Mouse (Mus musculus) midbrain, embryonic 16.5 days (tissue): Measurements from ENCODE around the gene Spata17. TPM values are rescaled to one million over a fixed set of nuclear protein-coding genes. Genes with fewer than 3 reads are reported as not detected.

Experiments
- ATAC-seq: fragments of 200-750 bp; cut with Nextera tagmentation; 2 replicates; pipeline ENCODE4 v1.8.0; 2017; ENCODE audit warnings: moderate TSS enrichment
- H3K27ac ChIP-seq: fragments of 300-500 bp; sonication (generic); 2 replicates; pipeline ENCODE4 v1.5.1; 2014; ENCODE audit warnings: mild to moderate bottlenecking, low read length, mixed read lengths
- H3K27me3 ChIP-seq: fragments of 300-500 bp; sonication (generic); 2 replicates; pipeline ENCODE4 v1.6.1; 2014; ENCODE audit warnings: low read depth, low read length, mixed read lengths; ENCODE audit not compliant: control insufficient read depth, insufficient read depth
- H3K36me3 ChIP-seq: fragments of 300-500 bp; sonication (generic); 2 replicates; pipeline ENCODE4 v1.6.1; 2014; ENCODE audit warnings: mild to moderate bottlenecking, low read length, moderate library complexity, mixed read lengths; ENCODE audit not compliant: control insufficient read depth, insufficient read depth
- H3K4me1 ChIP-seq: fragments of 300-500 bp; sonication (generic); 2 replicates; pipeline ENCODE4 v1.6.1; 2014; ENCODE audit warnings: mild to moderate bottlenecking, low read length, mixed read lengths; ENCODE audit not compliant: control insufficient read depth, insufficient read depth
- H3K4me2 ChIP-seq: fragments of 300-500 bp; sonication (generic); 2 replicates; pipeline ENCODE4 v1.6.1; 2014; ENCODE audit warnings: mild to moderate bottlenecking, low read length, mixed read lengths
- H3K4me3 ChIP-seq: fragments of 300-500 bp; sonication (generic); 2 replicates; pipeline ENCODE4 v1.5.1; 2014; ENCODE audit warnings: low read depth, mild to moderate bottlenecking, low read length, moderate library complexity, mixed read lengths
- H3K9ac ChIP-seq: fragments of 300-500 bp; sonication (generic); 2 replicates; pipeline ENCODE4 v1.6.1; 2014; ENCODE audit warnings: low read depth, low read length, mixed read lengths
- H3K9me3 ChIP-seq: fragments of 300-500 bp; sonication (generic); replicated peaks from 2 replicates; pipeline ENCODE4 v1.6.1; 2014; ENCODE audit warnings: mild to moderate bottlenecking, low read length, mixed read lengths; ENCODE audit not compliant: control insufficient read depth, poor library complexity, severe bottlenecking
- WGBS: fragments of 180-500 bp; shearing (Covaris S2); extraction: QIAGEN DNeasy Blood & Tissue Kit; methylation state at CpG from one replicate; pipeline ENCODE4 v1.1.7; 2014; 5-methylcytosine and 5-hydroxymethylcytosine counted together
- polyA plus RNA-seq: library from polyadenylated mRNA; unstranded; fragments of >200 nt; fragmentation: Nextera tagmentation; extraction: Ambion mirVana; gene quantifications from 2 replicates; pipeline ENCODE4 v1.2.1, GENCODE M21; 2015

Gene Spata17
- polyA plus RNA-seq, 1 experiment from 2014 or later = 2.4 TPM

DNA sequence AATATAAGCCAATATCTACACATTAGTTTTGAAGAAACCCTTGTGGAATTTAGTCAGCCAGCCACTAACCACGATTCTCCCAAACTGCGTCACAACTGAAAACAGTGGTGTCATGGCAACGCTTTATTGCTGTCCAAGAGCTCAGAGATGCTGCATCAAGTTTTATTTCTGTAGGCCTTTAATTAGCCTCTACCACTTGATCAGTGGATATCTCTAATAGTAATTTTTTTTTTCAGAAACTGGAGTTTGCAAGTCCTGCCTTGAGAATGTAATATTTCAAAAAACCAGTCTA is 138.3 kb downstream of the Spata17 start:
- WGBS = 29% methylated on average over 3 of the region's 3 CpGs
- Histone ChIP-seq H3K27ac (no peak overlapping the region), H3K9ac (no peak overlapping the region), H3K27me3 (no peaks in the 10 kb centered on the region), H3K4me3 (no peak overlapping the region), H3K36me3 (no peaks in the 10 kb centered on the region), H3K9me3 (peaks cover 2% of the 10 kb centered on the region; the same call in 1 of the 2 replicates), H3K4me1 (no peaks in the 10 kb centered on the region), H3K4me2 (no peak overlapping the region)
- ATAC-seq = no peak

DNA sequence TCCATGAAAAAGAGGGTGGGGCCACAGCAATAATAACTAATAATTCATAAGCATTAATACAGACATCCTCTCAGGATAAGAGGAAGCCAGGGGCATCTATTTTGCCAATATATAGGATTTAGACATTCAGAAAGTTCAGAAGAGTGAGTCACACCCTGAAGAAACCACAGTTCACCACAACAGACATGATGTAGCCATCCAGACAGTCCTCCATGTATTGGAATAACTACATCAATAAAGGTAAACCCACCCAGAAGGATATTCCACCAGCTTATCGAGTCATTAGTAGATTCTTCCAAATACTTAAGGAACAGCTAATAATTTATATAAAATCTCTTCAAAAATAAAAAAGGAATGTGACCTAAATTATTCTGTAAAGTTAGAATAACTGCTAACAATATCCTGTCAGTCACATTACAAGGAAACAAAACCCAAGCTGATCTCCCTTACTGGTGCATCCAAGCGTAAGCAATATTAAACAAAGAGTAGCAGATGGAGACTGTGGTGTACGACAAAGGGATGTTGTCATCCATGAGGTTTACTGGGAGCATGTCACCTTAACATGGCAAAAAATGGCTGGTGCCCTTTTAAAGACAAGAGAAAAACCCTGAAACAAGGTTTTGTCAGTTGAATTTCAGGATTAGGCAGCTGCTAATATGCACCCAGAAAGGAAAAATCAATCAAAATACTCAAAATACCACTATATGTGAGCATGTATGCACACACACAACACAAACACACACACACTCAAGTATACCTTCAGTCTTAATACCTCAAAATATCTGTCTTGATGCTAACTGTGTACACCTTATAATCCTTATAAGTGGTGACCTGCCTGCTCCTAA is 138.8 kb downstream of the Spata17 start:
- Histone ChIP-seq H3K4me3 (no peak overlapping the region), H3K4me1 (no peaks in the 10 kb centered on the region), H3K27ac (no peak overlapping the region), H3K36me3 (no peaks in the 10 kb centered on the region), H3K9ac (no peak overlapping the region), H3K4me2 (no peak overlapping the region), H3K9me3 (peaks cover 2% of the 10 kb centered on the region; the same call in 1 of the 2 replicates), H3K27me3 (no peaks in the 10 kb centered on the region)
- ATAC-seq = no peak
- 50% methylated on average over 3 of the region's 3 CpGs for WGBS

DNA sequence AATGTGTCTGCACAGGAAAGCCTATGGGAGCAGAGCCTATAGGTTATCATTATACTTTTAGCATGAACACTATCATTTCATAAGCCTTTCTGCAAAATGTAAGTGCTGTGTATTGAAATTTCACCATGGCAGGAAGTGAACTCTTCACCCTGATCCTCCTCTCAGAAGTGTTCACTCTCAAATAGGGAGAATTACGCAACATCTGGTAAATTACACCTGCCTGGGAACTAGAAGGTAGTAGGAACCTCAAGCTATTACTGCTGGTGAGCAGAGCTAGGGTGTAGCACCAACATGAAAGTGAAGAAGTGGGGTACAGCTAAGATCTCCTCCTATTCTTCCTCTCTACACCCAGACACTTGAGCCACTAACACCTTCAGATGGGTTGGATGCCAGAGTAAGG is 155.4 kb downstream of the Spata17 start:
- WGBS = 94% methylated on average over 1 of the region's 1 CpGs
- no peaks in the 10 kb centered on the region for H3K27me3 ChIP-seq
- H3K9ac ChIP-seq = no peak overlapping the region
- ATAC-seq = no peak
- no peak overlapping the region for H3K27ac ChIP-seq
- H3K4me3 ChIP-seq = no peak overlapping the region
- H3K36me3 ChIP-seq = no peaks in the 10 kb centered on the region
- no peaks in the 10 kb centered on the region for H3K4me1 ChIP-seq
- no peaks in the 10 kb centered on the region for H3K9me3 ChIP-seq
- H3K4me2 ChIP-seq = no peak overlapping the region

DNA sequence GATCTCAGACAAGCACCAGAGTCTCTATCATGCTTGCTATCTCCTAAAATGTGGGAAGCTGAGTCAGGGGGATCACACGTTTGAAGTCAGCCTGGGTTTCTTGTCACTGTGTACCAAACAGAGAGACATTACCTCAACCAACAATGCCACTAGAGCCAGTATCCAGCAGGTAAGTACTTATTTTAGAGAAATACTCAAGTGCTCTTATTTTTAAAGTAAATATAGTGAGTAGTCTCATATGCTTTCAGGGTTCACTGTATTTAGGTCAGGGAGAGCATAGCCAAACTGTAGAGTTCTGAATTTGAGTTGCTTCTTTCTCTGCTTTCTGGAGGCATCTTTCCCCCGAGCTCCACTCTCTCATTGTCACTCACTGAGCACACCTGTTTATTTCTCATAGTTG is 160.9 kb downstream of the Spata17 start:
- 86% methylated on average over 2 of the region's 2 CpGs for WGBS
- no peaks in the 10 kb centered on the region for H3K9me3 ChIP-seq
- no peak overlapping the region for H3K4me3 ChIP-seq
- no peak overlapping the region for H3K4me2 ChIP-seq
- H3K36me3 ChIP-seq = no peaks in the 10 kb centered on the region
- no peak for ATAC-seq
- H3K27ac ChIP-seq = no peak overlapping the region
- no peaks in the 10 kb centered on the region for H3K27me3 ChIP-seq
- H3K4me1 ChIP-seq = no peaks in the 10 kb centered on the region
- H3K9ac ChIP-seq = no peak overlapping the region

DNA sequence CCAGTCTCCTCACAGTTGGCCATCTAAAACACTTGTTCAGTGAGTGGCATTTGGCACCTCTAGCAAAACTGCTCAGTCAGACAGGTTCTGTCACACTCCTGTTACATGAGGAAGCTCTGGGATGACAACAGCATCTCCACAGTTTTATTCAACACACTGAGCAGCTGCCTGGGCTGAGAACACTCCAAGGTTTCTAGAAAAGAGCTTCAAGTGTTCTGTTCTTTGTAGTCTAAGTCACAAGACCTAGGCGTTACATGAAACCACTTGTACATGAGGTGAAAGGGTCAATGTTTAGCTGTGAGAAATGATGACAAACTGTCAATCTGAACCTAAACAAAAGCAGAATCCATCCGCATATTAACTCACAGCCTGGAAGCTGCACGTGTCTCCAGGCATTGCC is 161.4 kb downstream of the Spata17 start:
- no peaks in the 10 kb centered on the region for H3K9me3 ChIP-seq
- H3K27ac ChIP-seq = no peak overlapping the region
- H3K27me3 ChIP-seq = no peaks in the 10 kb centered on the region
- H3K4me1 ChIP-seq = no peaks in the 10 kb centered on the region
- H3K4me2 ChIP-seq = no peak overlapping the region
- WGBS = 89% methylated on average over 3 of the region's 3 CpGs
- H3K9ac ChIP-seq = no peak overlapping the region
- ATAC-seq = no peak
- H3K36me3 ChIP-seq = no peaks in the 10 kb centered on the region
- no peak overlapping the region for H3K4me3 ChIP-seq

DNA sequence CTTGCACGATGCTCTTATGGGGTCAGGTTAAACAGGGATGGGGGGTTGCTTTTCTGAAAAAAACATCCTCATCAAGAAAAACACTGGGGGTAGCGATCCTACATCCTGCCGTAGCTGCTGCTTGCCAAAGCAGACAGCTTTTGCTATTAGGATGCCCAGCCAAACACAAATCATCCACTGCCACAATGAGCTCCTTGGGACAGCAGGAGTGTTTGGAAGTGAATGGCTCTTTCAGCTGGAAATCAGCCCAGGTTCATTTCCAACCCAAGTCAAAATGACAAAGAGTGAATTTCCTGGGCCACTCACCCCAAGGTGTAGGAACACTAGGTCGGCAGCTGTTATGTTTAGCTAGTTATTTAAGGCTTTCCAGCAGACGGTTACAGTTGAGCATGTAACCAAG is 162.7 kb downstream of the Spata17 start:
- H3K4me2 ChIP-seq = no peak overlapping the region
- no peak overlapping the region for H3K27ac ChIP-seq
- no peak for ATAC-seq
- no peak overlapping the region for H3K4me3 ChIP-seq
- no peak overlapping the region for H3K9ac ChIP-seq
- WGBS = 62% methylated on average over 5 of the region's 5 CpGs
- H3K36me3 ChIP-seq = no peaks in the 10 kb centered on the region
- no peaks in the 10 kb centered on the region for H3K27me3 ChIP-seq
- H3K4me1 ChIP-seq = no peaks in the 10 kb centered on the region
- no peaks in the 10 kb centered on the region for H3K9me3 ChIP-seq

DNA sequence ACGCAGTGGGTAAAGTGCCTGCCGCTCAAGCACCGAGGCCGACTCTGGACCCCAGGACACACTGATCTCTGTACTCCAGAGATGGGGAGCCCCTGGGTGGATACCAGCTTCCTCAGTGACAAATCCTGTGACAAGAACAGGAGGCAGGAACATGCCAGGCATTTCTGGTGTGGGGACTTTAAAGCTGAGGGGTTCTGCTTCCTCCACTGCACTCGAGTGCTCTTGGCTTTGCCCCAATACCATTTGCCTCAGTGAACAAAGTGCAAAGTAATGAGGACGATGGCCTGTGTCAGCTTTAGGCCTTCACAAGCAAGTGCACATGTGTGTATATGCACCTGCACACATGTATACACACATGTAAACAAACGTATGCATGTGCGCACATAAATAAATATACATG is 164.0 kb downstream of the Spata17 start:
- Histone ChIP-seq H3K36me3 (no peaks in the 10 kb centered on the region), H3K9me3 (no peaks in the 10 kb centered on the region), H3K4me2 (no peak overlapping the region), H3K4me1 (no peaks in the 10 kb centered on the region), H3K4me3 (no peak overlapping the region), H3K27me3 (no peaks in the 10 kb centered on the region), H3K27ac (no peak overlapping the region), H3K9ac (no peak overlapping the region)
- WGBS = 92% methylated on average over 8 of the region's 8 CpGs
- ATAC-seq = no peak

DNA sequence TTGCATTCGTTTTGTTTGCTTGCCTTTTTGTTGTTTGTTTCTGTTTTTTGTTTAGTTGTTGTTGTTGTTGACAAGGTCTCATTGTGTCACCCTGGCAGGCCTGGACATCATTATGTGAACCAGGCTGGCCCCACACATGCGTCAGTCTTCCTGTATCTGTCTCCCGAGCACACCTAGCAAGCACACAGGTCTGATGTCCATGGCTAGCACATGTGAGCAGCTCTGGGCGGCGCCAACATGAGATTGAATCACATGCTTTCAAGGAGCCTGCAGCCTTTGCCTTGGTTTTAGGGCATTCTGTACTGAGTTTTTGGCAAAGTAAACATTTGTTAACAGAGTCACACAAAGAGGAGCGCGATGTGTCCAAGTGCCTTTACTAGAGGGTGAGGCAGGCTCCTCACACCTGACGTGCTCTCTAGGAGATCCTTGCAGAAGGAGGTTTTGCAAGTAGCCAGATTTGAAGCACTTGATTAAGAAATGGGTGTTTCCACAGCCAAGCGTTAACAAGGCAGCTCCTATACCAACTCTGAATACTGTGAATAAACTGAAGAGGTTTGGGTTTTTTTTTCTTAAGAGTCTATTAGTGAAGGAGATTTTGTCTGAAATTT is 166.5 kb downstream of the Spata17 start:
- Histone ChIP-seq H3K4me2 (no peak overlapping the region), H3K9me3 (no peaks in the 10 kb centered on the region), H3K9ac (no peak overlapping the region), H3K4me3 (no peak overlapping the region), H3K36me3 (no peaks in the 10 kb centered on the region), H3K4me1 (no peaks in the 10 kb centered on the region), H3K27me3 (no peaks in the 10 kb centered on the region), H3K27ac (no peak overlapping the region)
- no peak for ATAC-seq
- WGBS = 94% methylated on average over 9 of the region's 9 CpGs

DNA sequence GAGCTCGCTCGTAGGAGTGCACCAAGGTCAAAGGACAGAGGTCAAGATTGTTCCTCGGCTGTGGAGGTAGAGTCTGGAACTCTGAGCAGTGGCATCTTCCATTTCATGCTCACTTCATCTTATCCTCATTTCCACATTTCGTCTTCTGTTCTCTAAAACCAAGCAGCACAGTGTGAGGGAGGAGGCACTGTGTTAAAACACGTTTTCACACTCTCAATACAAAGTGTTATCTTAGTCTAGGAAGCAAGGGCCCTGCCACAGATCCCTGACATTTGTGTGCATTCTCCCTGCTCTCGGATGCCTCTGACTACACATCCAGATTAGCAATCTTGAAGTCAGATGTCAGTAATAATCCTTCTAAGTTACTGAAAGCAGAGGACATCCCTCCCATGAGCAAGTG is 170.5 kb downstream of the Spata17 start:
- Histone ChIP-seq H3K27me3 (no peaks in the 10 kb centered on the region), H3K27ac (no peak overlapping the region), H3K4me2 (no peak overlapping the region), H3K9ac (no peak overlapping the region), H3K9me3 (no peaks in the 10 kb centered on the region), H3K36me3 (no peaks in the 10 kb centered on the region), H3K4me3 (no peak overlapping the region), H3K4me1 (no peaks in the 10 kb centered on the region)
- ATAC-seq = no peak
- whole genome bisulfite sequencing = 64% methylated on average over 6 of the region's 6 CpGs
